Mouse (Mus musculus): ENCODE measurements around the gene Mob1a.

GRCm38 (mm10) chr6:83326394-83326736, 549 bp downstream of the Mob1a start:
- TF ChIP-seq CTCF (IDR thresholded peaks at IDR 0.05; ENCODE audit: insufficient read depth, low read length), result no peak
- TF ChIP-seq POLR2A (IDR thresholded peaks at IDR 0.05; ENCODE audit: borderline replicate concordance, extremely low read depth, low read depth, low read length), result no peak

Data from lung, adult 2 months (tissue).